Mouse (Mus musculus) CD4-positive, CD25-positive, alpha-beta regulatory T cell (primary cell): Measurements from ENCODE around the gene Gm11562. TPM values are rescaled to one million over a fixed set of nuclear protein-coding genes. Genes with fewer than 3 reads are reported as not detected.

Experiments
- polyA plus RNA-seq: library from polyadenylated mRNA; unstranded; fragments of 100-300 nt; shearing (Covaris generic); gene quantifications from one replicate; pipeline ENCODE4 v1.2.1, GENCODE M21; 2017

Gene Gm11562
- polyA plus RNA-seq, result not detected

DNA sequence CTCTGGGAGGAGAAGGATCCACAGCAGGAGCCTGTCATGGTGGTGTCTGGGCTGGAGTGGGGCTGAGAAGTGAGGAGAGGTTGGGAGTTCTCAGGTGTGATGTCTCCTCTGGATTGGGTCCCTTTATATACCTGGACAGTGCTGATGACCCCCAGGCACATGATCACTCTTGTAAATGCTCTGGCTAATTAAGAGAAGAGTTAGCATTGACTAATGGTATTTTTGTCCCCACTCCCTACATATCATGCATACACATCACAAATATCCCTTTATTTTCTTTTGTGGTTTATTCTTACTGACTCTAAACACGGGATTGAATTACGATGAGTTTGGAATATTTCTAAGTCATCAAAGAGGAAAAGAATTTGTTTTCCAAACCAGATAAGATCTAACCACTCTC is at the start of gene Gm11562:
TSS of gene Gm11562 (minus strand) at position 101 of the 400 bp plus-strand sequence.

GRCm38 (mm10) chr11:99665860-99666259 is 45.6 kb upstream of the Gm11562 start, which contains the start of gene Krtap4-6:
TSS of gene Krtap4-6 (minus strand) at chr11:99665960.

DNA sequence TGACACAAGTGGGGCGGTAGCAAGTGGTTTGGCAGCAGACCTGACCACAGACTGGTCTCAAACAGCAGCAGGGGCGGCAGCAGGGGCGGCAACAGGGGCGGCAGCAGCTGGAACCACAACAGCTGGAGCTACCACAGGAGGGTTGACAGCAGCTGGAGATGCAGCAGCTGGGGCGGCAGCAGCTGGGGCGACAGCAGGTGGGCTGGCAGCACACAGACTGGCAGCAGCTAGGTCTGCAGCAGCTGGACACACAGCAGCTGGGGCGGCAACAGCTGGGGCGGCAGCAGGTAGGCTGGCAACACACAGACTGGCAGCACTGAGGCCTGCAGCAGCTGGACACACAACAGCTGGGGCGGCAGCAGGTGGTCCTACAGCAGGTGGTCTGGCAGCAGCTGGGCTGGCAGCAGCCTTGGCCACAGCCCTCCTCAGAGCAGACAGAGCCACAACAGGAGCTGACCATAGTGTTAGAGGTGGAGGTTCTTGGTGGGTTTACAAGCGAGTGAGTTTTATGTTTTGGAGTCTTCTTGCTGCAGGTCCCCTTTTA is 38.3 kb upstream of the Gm11562 start, which contains the start of gene Gm11563:
TSS of gene Gm11563 (minus strand) at position 494 of the 544 bp plus-strand sequence.

DNA sequence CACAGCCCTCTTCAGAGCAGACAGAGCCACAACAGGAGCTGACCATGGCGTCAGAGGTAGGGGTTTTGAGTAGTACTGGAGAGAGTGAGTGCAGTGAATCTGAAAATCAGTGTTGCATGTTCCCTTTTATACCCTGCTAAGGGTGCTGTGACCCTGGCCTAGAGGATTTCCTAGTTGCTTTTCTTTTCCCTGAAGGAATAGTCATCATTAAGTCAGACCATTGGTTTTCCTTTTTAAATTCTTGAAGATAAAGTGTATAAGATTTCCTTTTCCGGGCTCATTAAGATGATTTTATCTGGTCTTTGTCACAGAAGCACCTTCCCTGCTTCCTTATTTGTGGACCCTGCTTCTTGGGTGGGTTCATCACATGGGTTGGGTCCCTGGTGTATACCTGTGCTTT is 29.9 kb upstream of the Gm11562 start, which contains the start of gene Gm11555:
TSS of gene Gm11555 (minus strand) at position 101 of the 400 bp plus-strand sequence.

GRCm38 (mm10) chr11:99643635-99644139 is 23.5 kb upstream of the Gm11562 start, which contains the start of gene Krtap4-7:
TSS of gene Krtap4-7 (minus strand) at chr11:99644089.

GRCm38 (mm10) chr11:99634653-99635134 is 14.5 kb upstream of the Gm11562 start, which contains the start of gene Krtap4-2:
TSS of gene Krtap4-2 (minus strand) at chr11:99635084.

DNA sequence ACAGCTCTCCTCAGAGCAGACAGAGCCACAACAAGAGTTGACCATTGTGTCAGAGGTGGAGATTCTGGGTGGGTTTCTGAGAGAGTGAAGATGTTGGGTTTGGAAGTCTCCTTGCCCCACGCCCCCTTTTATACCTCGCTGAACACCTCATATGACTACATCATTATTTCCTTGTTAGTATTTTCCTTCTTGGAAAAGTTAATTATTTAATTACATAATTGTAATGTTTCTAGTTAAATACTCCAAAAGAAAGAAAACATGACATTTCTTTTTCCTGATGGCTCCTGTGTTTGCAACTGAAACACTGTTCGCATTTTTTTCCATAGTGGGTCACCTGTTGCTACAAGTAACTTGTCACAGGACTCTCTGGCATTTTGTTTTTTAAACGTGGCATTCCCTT is 7.9 kb upstream of the Gm11562 start, which contains the start of gene Krtap4-1:
TSS of gene Krtap4-1 (minus strand) at position 101 of the 400 bp plus-strand sequence.

GRCm38 (mm10) chr11:99614796-99615363 is 5.4 kb downstream of the Gm11562 start, which contains the start of gene Krtap2-4:
TSS of gene Krtap2-4 (minus strand) at chr11:99614846.

GRCm38 (mm10) chr11:99610089-99610488 is 10.1 kb downstream of the Gm11562 start, which contains the start of gene Gm11937:
TSS of gene Gm11937 (minus strand) at chr11:99610189.

DNA sequence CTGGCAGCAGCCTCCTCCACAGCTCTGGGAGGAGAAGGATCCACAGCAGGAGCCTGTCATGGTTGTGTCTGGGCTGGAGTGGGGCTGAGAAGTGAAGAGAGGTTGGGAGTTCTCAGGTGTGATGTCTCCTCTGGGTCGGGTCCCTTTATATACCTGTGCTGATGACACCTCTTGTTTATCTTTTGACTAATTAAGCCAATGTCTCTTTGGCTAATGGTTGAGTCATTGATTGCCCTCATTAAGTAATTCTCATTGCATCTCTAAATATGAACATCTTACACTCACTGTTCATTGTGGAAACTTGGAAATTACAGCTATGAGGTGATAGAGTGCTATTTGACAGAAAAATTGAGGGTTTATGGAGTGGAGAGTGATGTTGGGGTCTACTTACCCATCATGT is 17.0 kb downstream of the Gm11562 start, which contains the start of gene Gm11938:
TSS of gene Gm11938 (minus strand) at position 101 of the 400 bp plus-strand sequence.

DNA sequence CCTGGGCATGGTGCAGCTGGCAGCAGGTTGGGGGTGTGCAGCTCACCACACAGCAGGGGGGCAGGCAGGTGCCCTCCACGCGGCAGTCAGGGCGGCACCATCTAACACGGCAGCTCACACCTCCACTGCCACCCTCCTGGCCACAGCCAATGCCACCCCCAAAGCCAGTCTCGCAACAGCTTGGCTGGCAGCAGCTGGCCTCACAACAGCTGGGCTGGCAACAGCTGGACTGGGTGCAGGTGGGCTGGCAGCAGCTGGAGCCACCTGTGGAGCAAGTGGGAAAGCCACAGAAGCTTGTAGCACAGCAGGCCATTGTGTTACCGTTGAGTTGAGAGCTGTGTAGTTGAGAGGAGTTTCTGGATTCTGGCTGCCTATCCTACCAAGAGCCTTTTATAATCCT is 22.5 kb downstream of the Gm11562 start, which contains the start of gene Krtap9-3:
TSS of gene Krtap9-3 (minus strand) at position 364 of the 400 bp plus-strand sequence.

GRCm38 (mm10) chr11:99590981-99591380 is 29.3 kb downstream of the Gm11562 start, which contains the start of gene Krtap1-3:
TSS of gene Krtap1-3 (minus strand) at chr11:99591339.

GRCm38 (mm10) chr11:99583245-99583704 is 37.0 kb downstream of the Gm11562 start, which contains the start of gene Krtap1-4:
TSS of gene Krtap1-4 (minus strand) at chr11:99583654.

DNA sequence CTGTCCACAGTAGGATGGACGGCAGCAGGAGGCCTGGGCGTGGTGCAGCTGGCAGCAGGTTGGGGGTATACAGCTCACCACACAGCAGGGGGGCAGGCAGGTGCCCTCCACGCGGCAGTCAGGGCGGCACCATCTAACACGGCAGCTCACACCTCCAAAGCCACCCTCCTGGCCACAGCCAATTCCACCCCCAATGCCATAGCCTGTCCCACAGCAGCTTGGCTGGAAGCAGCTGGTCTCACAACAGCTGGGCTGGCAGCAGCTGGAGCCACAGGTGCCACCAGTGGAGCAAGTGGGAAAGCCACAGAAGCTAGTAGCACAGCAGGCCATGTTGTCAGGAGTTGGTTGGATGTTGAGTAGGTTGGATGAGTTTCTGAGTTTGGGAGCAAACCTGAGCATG is 39.6 kb downstream of the Gm11562 start, which contains the start of gene Krtap1-5:
TSS of gene Krtap1-5 (minus strand) at position 381 of the 400 bp plus-strand sequence.

Other genes with a start within 250 kb of the Gm11562 start
- not detected for gene Krt28, start 245.5 kb downstream of the Gm11562 start, polyA plus RNA-seq
- 15.0 TPM for gene Krt10, start 231.1 kb downstream of the Gm11562 start, polyA plus RNA-seq
- not detected for gene Krt12, start 198.2 kb downstream of the Gm11562 start, polyA plus RNA-seq
- not detected for gene Krt20, start 182.3 kb downstream of the Gm11562 start, polyA plus RNA-seq
- gene Krt23, start 127.3 kb downstream of the Gm11562 start, polyA plus RNA-seq, result not detected
- not detected for gene Krt39, start 99.1 kb downstream of the Gm11562 start, polyA plus RNA-seq
- gene Krt40, start 77.3 kb downstream of the Gm11562 start, polyA plus RNA-seq, result not detected
- not detected for gene Krtap3-3, start 69.6 kb downstream of the Gm11562 start, polyA plus RNA-seq
- not detected for gene Krtap3-2, start 63.6 kb downstream of the Gm11562 start, polyA plus RNA-seq
- not detected for gene Gm11939, start 61.0 kb downstream of the Gm11562 start, polyA plus RNA-seq
- gene Krtap3-1, start 53.8 kb downstream of the Gm11562 start, polyA plus RNA-seq, result not detected
- not detected for gene Krtap1-5, start 39.4 kb downstream of the Gm11562 start, polyA plus RNA-seq
- gene Krtap1-4, start 36.8 kb downstream of the Gm11562 start, polyA plus RNA-seq, result not detected
- gene Krtap1-3, start 29.1 kb downstream of the Gm11562 start, polyA plus RNA-seq, result not detected
- not detected for gene Krtap9-3, start 22.3 kb downstream of the Gm11562 start, polyA plus RNA-seq
- gene Gm11938, start 17.1 kb downstream of the Gm11562 start, polyA plus RNA-seq, result not detected
- not detected for gene Gm11937, start 10.2 kb downstream of the Gm11562 start, polyA plus RNA-seq
- not detected for gene Krtap2-4, start 5.6 kb downstream of the Gm11562 start, polyA plus RNA-seq
- gene Krtap4-1, start 7.8 kb upstream of the Gm11562 start, polyA plus RNA-seq, result not detected
- gene Krtap4-2, start 14.6 kb upstream of the Gm11562 start, polyA plus RNA-seq, result not detected
- not detected for gene Krtap4-7, start 23.7 kb upstream of the Gm11562 start, polyA plus RNA-seq
- gene Gm11555, start 29.8 kb upstream of the Gm11562 start, polyA plus RNA-seq, result not detected
- not detected for gene Gm11563, start 38.5 kb upstream of the Gm11562 start, polyA plus RNA-seq
- gene Krtap4-6, start 45.5 kb upstream of the Gm11562 start, polyA plus RNA-seq, result not detected
- gene Gm14190, start 70.3 kb upstream of the Gm11562 start, polyA plus RNA-seq, result not detected
- not detected for gene Gm14180, start 113.9 kb upstream of the Gm11562 start, polyA plus RNA-seq
- gene Gm11595, start 152.5 kb upstream of the Gm11562 start, polyA plus RNA-seq, result not detected
- not detected for gene Krtap4-8, start 160.3 kb upstream of the Gm11562 start, polyA plus RNA-seq
- gene Krtap4-9, start 164.8 kb upstream of the Gm11562 start, polyA plus RNA-seq, result not detected
- not detected for gene Gm11596, start 173.0 kb upstream of the Gm11562 start, polyA plus RNA-seq
- not detected for gene Gm11569, start 178.5 kb upstream of the Gm11562 start, polyA plus RNA-seq
- not detected for gene Gm11554, start 184.0 kb upstream of the Gm11562 start, polyA plus RNA-seq
- gene Krtap4-13, start 189.5 kb upstream of the Gm11562 start, polyA plus RNA-seq, result not detected
- gene Gm11564, start 195.2 kb upstream of the Gm11562 start, polyA plus RNA-seq, result not detected
- gene 2300003K06Rik, start 217.6 kb upstream of the Gm11562 start, polyA plus RNA-seq, result not detected
- gene Krtap4-16, start 231.2 kb upstream of the Gm11562 start, polyA plus RNA-seq, result not detected
- gene Gm11568, start 237.5 kb upstream of the Gm11562 start, polyA plus RNA-seq, result not detected
- gene Gm11559, start 244.0 kb upstream of the Gm11562 start, polyA plus RNA-seq, result not detected